Mouse (Mus musculus): ENCODE results near the gene Brca2. TPM values are rescaled to one million over a fixed set of nuclear protein-coding genes. Genes with fewer than 3 reads are reported as not detected.

Gene Brca2
- polyA plus RNA-seq, 1 experiment from 2014 or later, result 27.2 TPM

GRCm38 (mm10) chr5:150519551-150519950 lies 2.9 kb upstream of the Brca2 start:
- no peak overlapping the region for H3K4me2 ChIP-seq

GRCm38 (mm10) chr5:150522867-150523234 lies 421 bp downstream of the Brca2 start:
- Histone ChIP-seq H3K36me3 (replicated peaks) (no peaks in the 10 kb centered on the region; the same call in 1 of the 2 replicates), H3K27ac (peak overlapping the region; percentile 71), H3K4me2 (peak overlapping the region; percentile 66), H3K27me3 (no peaks in the 10 kb centered on the region), H3K4me1 (peaks cover 15% of the 10 kb centered on the region), H3K4me3 (replicated peaks) (peak overlapping the region; percentile 81), H3K9me3 (no peaks in the 10 kb centered on the region), H3K9ac (peak overlapping the region; percentile 84)
- ATAC-seq (ENCODE audit: low FRiP score), result no peak
- 12% methylated on average over 11 of the region's 11 CpGs for WGBS

More at GRCm38 (mm10) chr5:150519551-150519950, 2.9 kb upstream of the Brca2 start:
- Histone ChIP-seq H3K36me3 (replicated peaks) (no peaks in the 10 kb centered on the region), H3K9ac (no peak overlapping the region), H3K4me1 (peaks cover 15% of the 10 kb centered on the region), H3K27me3 (0 out of 2 replicates have a peak, but pooled peaks cover 5% of the 10 kb centered on the region), H3K27ac (no peak overlapping the region), H3K4me3 (replicated peaks) (no peak overlapping the region), H3K9me3 (no peaks in the 10 kb centered on the region)
- 86% methylated on average over 1 of the region's 1 CpGs for WGBS
- ATAC-seq (ENCODE audit: low FRiP score), result no peak

GRCm38 (mm10) chr5:150525239-150525638 lies 2.8 kb downstream of the Brca2 start:
- 88% methylated on average over 2 of the region's 2 CpGs for WGBS
- H3K9me3 ChIP-seq, result no peaks in the 10 kb centered on the region
- H3K36me3 ChIP-seq (replicated peaks), result peaks cover 5% of the 10 kb centered on the region; the same call in 1 of the 2 replicates
- H3K27ac ChIP-seq, result no peak overlapping the region
- H3K4me3 ChIP-seq (replicated peaks), result no peak overlapping the region
- H3K4me2 ChIP-seq, result no peak overlapping the region
- H3K9ac ChIP-seq, result no peak overlapping the region
- no peak for ATAC-seq (ENCODE audit: low FRiP score)
- no peaks in the 10 kb centered on the region for H3K27me3 ChIP-seq
- H3K4me1 ChIP-seq, result peaks cover 15% of the 10 kb centered on the region

- no peak for ATAC-seq (ENCODE audit: low FRiP score)
- H3K4me3 ChIP-seq (replicated peaks), result no peak overlapping the region
- no peaks in the 10 kb centered on the region for H3K9me3 ChIP-seq
- 98% methylated on average over 1 of the region's 1 CpGs for WGBS
- no peak overlapping the region for H3K9ac ChIP-seq
- peaks cover 47% of the 10 kb centered on the region for H3K36me3 ChIP-seq (replicated peaks)
- no peaks in the 10 kb centered on the region for H3K27me3 ChIP-seq
- H3K27ac ChIP-seq, result no peak overlapping the region
- H3K4me1 ChIP-seq, result no peaks in the 10 kb centered on the region
- H3K4me2 ChIP-seq, result no peak overlapping the region
Observed at GRCm38 (mm10) chr5:150541302-150541701, 18.9 kb downstream of the Brca2 start.

- Histone ChIP-seq H3K9me3 (no peaks in the 10 kb centered on the region), H3K27me3 (no peaks in the 10 kb centered on the region), H3K4me1 (no peaks in the 10 kb centered on the region), H3K9ac (no peak overlapping the region), H3K4me3 (replicated peaks) (no peak overlapping the region), H3K36me3 (replicated peaks) (peaks cover 33% of the 10 kb centered on the region), H3K27ac (no peak overlapping the region), H3K4me2 (no peak overlapping the region)
- WGBS, result 89% methylated on average over 2 of the region's 2 CpGs
- no peak for ATAC-seq (ENCODE audit: low FRiP score)
Observed at GRCm38 (mm10) chr5:150543184-150543583, 20.8 kb downstream of the Brca2 start.

GRCm38 (mm10) chr5:150551637-150552036 lies 29.2 kb downstream of the Brca2 start:
- WGBS, result 83% methylated on average over 3 of the region's 3 CpGs
- Histone ChIP-seq H3K4me3 (replicated peaks) (no peak overlapping the region), H3K27me3 (no peaks in the 10 kb centered on the region), H3K27ac (no peak overlapping the region), H3K9me3 (no peaks in the 10 kb centered on the region), H3K9ac (no peak overlapping the region), H3K4me1 (no peaks in the 10 kb centered on the region), H3K36me3 (replicated peaks) (peaks cover 56% of the 10 kb centered on the region), H3K4me2 (no peak overlapping the region)
- ATAC-seq (ENCODE audit: low FRiP score), result no peak

GRCm38 (mm10) chr5:150559519-150560103 lies 37.2 kb downstream of the Brca2 start:
- ATAC-seq (ENCODE audit: low FRiP score), result no peak
- H3K4me1 ChIP-seq, result no peaks in the 10 kb centered on the region
- peaks cover 53% of the 10 kb centered on the region for H3K36me3 ChIP-seq (replicated peaks)
- H3K9me3 ChIP-seq, result no peaks in the 10 kb centered on the region
- H3K27ac ChIP-seq, result no peak overlapping the region
- no peak overlapping the region for H3K9ac ChIP-seq
- no peaks in the 10 kb centered on the region for H3K27me3 ChIP-seq
- H3K4me2 ChIP-seq, result no peak overlapping the region
- WGBS, result 92% methylated on average over 6 of the region's 6 CpGs
- no peak overlapping the region for H3K4me3 ChIP-seq (replicated peaks)

- Histone ChIP-seq H3K9ac (no peak overlapping the region), H3K27ac (no peak overlapping the region), H3K27me3 (no peaks in the 10 kb centered on the region), H3K4me1 (no peaks in the 10 kb centered on the region), H3K9me3 (no peaks in the 10 kb centered on the region), H3K36me3 (replicated peaks) (peaks cover 55% of the 10 kb centered on the region), H3K4me3 (replicated peaks) (no peak overlapping the region), H3K4me2 (no peak overlapping the region)
- no peak for ATAC-seq (ENCODE audit: low FRiP score)
- WGBS, result 98% methylated on average over 5 of the region's 5 CpGs
Observed at GRCm38 (mm10) chr5:150560851-150561250, 38.4 kb downstream of the Brca2 start.

- Histone ChIP-seq H3K36me3 (replicated peaks) (peaks cover 55% of the 10 kb centered on the region), H3K4me2 (no peak overlapping the region), H3K9me3 (no peaks in the 10 kb centered on the region), H3K4me1 (0 out of 2 replicates have a peak, but pooled peaks cover 3% of the 10 kb centered on the region), H3K27me3 (no peaks in the 10 kb centered on the region), H3K4me3 (replicated peaks) (no peak overlapping the region), H3K9ac (no peak overlapping the region), H3K27ac (no peak overlapping the region)
- no peak for ATAC-seq (ENCODE audit: low FRiP score)
Observed at GRCm38 (mm10) chr5:150561376-150561775, 38.9 kb downstream of the Brca2 start.

- 93% methylated on average over 5 of the region's 5 CpGs for WGBS
- no peaks in the 10 kb centered on the region for H3K9me3 ChIP-seq
- 0 out of 2 replicates have a peak, but pooled peaks cover 3% of the 10 kb centered on the region for H3K4me1 ChIP-seq
- no peaks in the 10 kb centered on the region for H3K27me3 ChIP-seq
- no peak overlapping the region for H3K4me3 ChIP-seq (replicated peaks)
- H3K36me3 ChIP-seq (replicated peaks), result peaks cover 56% of the 10 kb centered on the region
- H3K4me2 ChIP-seq, result no peak overlapping the region
- no peak for ATAC-seq (ENCODE audit: low FRiP score)
- H3K27ac ChIP-seq, result no peak overlapping the region
- H3K9ac ChIP-seq, result no peak overlapping the region
Observed at GRCm38 (mm10) chr5:150561783-150562182, 39.4 kb downstream of the Brca2 start.

- Histone ChIP-seq H3K9ac (no peak overlapping the region), H3K36me3 (replicated peaks) (peaks cover 58% of the 10 kb centered on the region), H3K4me3 (replicated peaks) (no peak overlapping the region), H3K4me2 (no peak overlapping the region), H3K27ac (no peak overlapping the region), H3K4me1 (0 out of 2 replicates have a peak, but pooled peaks cover 3% of the 10 kb centered on the region), H3K9me3 (no peaks in the 10 kb centered on the region), H3K27me3 (no peaks in the 10 kb centered on the region)
- ATAC-seq (ENCODE audit: low FRiP score), result no peak
- WGBS, result 90% methylated on average over 6 of the region's 6 CpGs
Observed at GRCm38 (mm10) chr5:150564426-150564825, 42.0 kb downstream of the Brca2 start.

GRCm38 (mm10) chr5:150566226-150566625 lies 43.8 kb downstream of the Brca2 start:
- ATAC-seq (ENCODE audit: low FRiP score), result no peak
- Histone ChIP-seq H3K9ac (no peak overlapping the region), H3K27ac (no peak overlapping the region), H3K27me3 (no peaks in the 10 kb centered on the region), H3K4me2 (no peak overlapping the region), H3K4me3 (replicated peaks) (no peak overlapping the region), H3K4me1 (0 out of 2 replicates have a peak, but pooled peaks cover 3% of the 10 kb centered on the region), H3K36me3 (replicated peaks) (peaks cover 59% of the 10 kb centered on the region), H3K9me3 (no peaks in the 10 kb centered on the region)
- WGBS, result 67% methylated on average over 3 of the region's 3 CpGs

GRCm38 (mm10) chr5:150566971-150567370 lies 44.5 kb downstream of the Brca2 start:
- H3K27ac ChIP-seq, result no peak overlapping the region
- no peaks in the 10 kb centered on the region for H3K9me3 ChIP-seq
- H3K4me2 ChIP-seq, result no peak overlapping the region
- H3K36me3 ChIP-seq (replicated peaks), result peaks cover 62% of the 10 kb centered on the region
- no peak overlapping the region for H3K9ac ChIP-seq
- H3K4me3 ChIP-seq (replicated peaks), result no peak overlapping the region
- H3K27me3 ChIP-seq, result no peaks in the 10 kb centered on the region
- no peak for ATAC-seq (ENCODE audit: low FRiP score)
- H3K4me1 ChIP-seq, result 0 out of 2 replicates have a peak, but pooled peaks cover 3% of the 10 kb centered on the region
- WGBS, result 91% methylated on average over 5 of the region's 5 CpGs
